Mouse (Mus musculus) heart, adult 2 months (tissue): ENCODE results near the gene Hoxa6. TPM values are rescaled to one million over a fixed set of nuclear protein-coding genes. Genes with fewer than 3 reads are reported as not detected.

Experiments
- DNase-seq, 2 experiments: peaks; one replicate each; pipeline ENCODE4 v3.0.0; 2021
- H3K27ac ChIP-seq: fragments of 200-600 bp; 2 replicates; pipeline ENCODE4 v1.8.1; 2022
- H3K27me3 ChIP-seq: fragments of 200-500 bp; 2 replicates; pipeline ENCODE4 v1.6.1; 2012; ENCODE audit warnings: mild to moderate bottlenecking, low read length, inconsistent platforms, mixed read lengths; ENCODE audit not compliant: control insufficient read depth, insufficient read depth
- H3K36me3 ChIP-seq: fragments of 200-500 bp; 2 replicates; pipeline ENCODE4 v1.6.1; 2012; ENCODE audit warnings: low read length, inconsistent platforms; ENCODE audit not compliant: control insufficient read depth, insufficient read depth
- H3K4me1 ChIP-seq: fragments of 200-500 bp; 2 replicates; pipeline ENCODE4 v1.6.1; 2011; ENCODE audit warnings: low read length; ENCODE audit not compliant: control insufficient read depth, insufficient read depth
- H3K4me3 ChIP-seq: fragments of 200-600 bp; 2 replicates; pipeline ENCODE4 v1.8.1; 2022
- H3K79me2 ChIP-seq: fragments of 200-500 bp; replicated peaks from 2 replicates; pipeline ENCODE4 v1.6.1; 2012; ENCODE audit warnings: mild to moderate bottlenecking, inconsistent platforms, low read length, moderate library complexity, mixed read lengths; ENCODE audit not compliant: control insufficient read depth, insufficient read depth
- H3K9ac ChIP-seq: fragments of 200-500 bp; 2 replicates; pipeline ENCODE4 v1.6.1; 2012; ENCODE audit warnings: low read depth, mild to moderate bottlenecking, control low read depth, inconsistent platforms, low read length, mixed read lengths
- CTCF ChIP-seq: fragments of 200-600 bp; IDR thresholded peaks from 2 replicates; pipeline ENCODE4 v1.8.1; 2022; ENCODE audit warnings: antibody characterized with exemption, mild to moderate bottlenecking, moderate library complexity
- EP300 ChIP-seq: fragments of 200-500 bp; IDR thresholded peaks from 2 replicates; pipeline ENCODE4 v1.6.1; 2011; ENCODE audit warnings: low read depth, low read length, control low read depth; ENCODE audit not compliant: insufficient read depth
- POLR2A ChIP-seq: fragments of 200-500 bp; IDR thresholded peaks from 2 replicates; pipeline ENCODE4 v1.6.1; 2011; ENCODE audit warnings: mild to moderate bottlenecking, low read depth, low read length, control low read depth; ENCODE audit not compliant: insufficient read depth
- WGBS: fragments of 180-500 bp; shearing (Covaris S2); methylation state at CpG from one replicate; pipeline ENCODE4 v1.1.7; 2018; 5-methylcytosine and 5-hydroxymethylcytosine counted together
- intact Hi-C: fragments of 180-260 bp; cut with DNase I; formaldehyde crosslinking; loops from one replicate; pipeline ENCODE4 v1.15.1; 2025
- polyA plus RNA-seq: library from polyadenylated mRNA; depleted of rRNA; stranded (reverse); fragments of >200 nt; gene quantifications from 2 replicates; pipeline ENCODE4 v1.2.3, GENCODE M21; 2012
- total RNA-seq, 2 experiments: library from RNA; stranded (reverse); gene quantifications; 2 replicates each; pipeline ENCODE4 v1.2.3; 2021

Hoxa6 gene
- total and polyA plus RNA-seq, 3 experiments = not detected

- TF ChIP-seq POLR2A (no peak), EP300 (no peak)
- intact Hi-C loops = no loop called here
These were observed 29.6 kb upstream of the Hoxa6 start for GRCm38 (mm10) chr6:52238155-52238545.

GRCm38 (mm10) chr6:52237346-52238154 is 29.0 kb upstream of the Hoxa6 start:
- TF ChIP-seq EP300 = no peak
- no peak for TF ChIP-seq POLR2A
- no peak for TF ChIP-seq CTCF
- peak in 1 of 2 experiments; percentile 14 for DNase-seq
- no peaks in the 10 kb centered on the region for H3K79me2 ChIP-seq
- H3K36me3 ChIP-seq = no peaks in the 10 kb centered on the region
- H3K4me1 ChIP-seq = no peaks in the 10 kb centered on the region; the same call in 1 of the 2 replicates
- H3K27me3 ChIP-seq = peaks cover 38% of the 10 kb centered on the region
- no peak overlapping the region for H3K9ac ChIP-seq
- intact Hi-C loops = no loop called here
- WGBS = 13% methylated on average over 10 of the region's 10 CpGs
- H3K27ac ChIP-seq = no peak overlapping the region
- no peak overlapping the region for H3K4me3 ChIP-seq

More at GRCm38 (mm10) chr6:52238155-52238545, 29.6 kb upstream of the Hoxa6 start:
- Histone ChIP-seq H3K36me3 (no peaks in the 10 kb centered on the region), H3K79me2 (no peaks in the 10 kb centered on the region), H3K27ac (no peak overlapping the region), H3K4me3 (no peak overlapping the region), H3K27me3 (peaks cover 34% of the 10 kb centered on the region), H3K4me1 (no peaks in the 10 kb centered on the region; the same call in 1 of the 2 replicates), H3K9ac (no peak overlapping the region)
- WGBS = 11% methylated on average over 7 of the region's 7 CpGs
- peak in 1 of 2 experiments; percentile 13 for DNase-seq

DNA sequence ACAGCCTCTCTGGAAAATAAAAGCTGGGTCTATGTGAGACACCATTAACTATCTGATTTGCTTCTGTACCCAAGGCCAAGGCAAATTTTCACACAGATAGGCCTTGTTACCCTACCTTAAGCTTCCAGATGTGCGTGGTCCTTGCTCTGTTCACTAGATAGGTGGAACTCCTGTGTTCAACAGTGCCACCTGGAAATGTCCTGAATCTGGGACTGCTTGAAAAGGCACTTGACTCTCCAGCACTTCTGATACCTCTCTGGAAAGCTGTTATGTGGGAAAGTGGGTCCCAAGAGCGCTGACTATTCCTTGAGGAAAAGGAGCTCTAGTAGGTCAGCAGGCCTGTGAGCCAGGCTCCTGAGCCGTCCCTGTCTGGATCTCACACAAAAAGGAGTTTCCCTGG is 28.3 kb upstream of the Hoxa6 start:
- Histone ChIP-seq H3K9ac (no peak overlapping the region), H3K4me3 (no peak overlapping the region), H3K36me3 (no peaks in the 10 kb centered on the region), H3K27ac (no peak overlapping the region), H3K27me3 (peaks cover 44% of the 10 kb centered on the region), H3K79me2 (no peaks in the 10 kb centered on the region), H3K4me1 (no peaks in the 10 kb centered on the region; the same call in 1 of the 2 replicates)
- TF ChIP-seq EP300 (no peak), CTCF (no peak), POLR2A (no peak)
- intact Hi-C loops = no loop called here
- WGBS = 21% methylated on average over 3 of the region's 3 CpGs
- peak in 1 of 2 experiments; percentile 13 for DNase-seq

DNA sequence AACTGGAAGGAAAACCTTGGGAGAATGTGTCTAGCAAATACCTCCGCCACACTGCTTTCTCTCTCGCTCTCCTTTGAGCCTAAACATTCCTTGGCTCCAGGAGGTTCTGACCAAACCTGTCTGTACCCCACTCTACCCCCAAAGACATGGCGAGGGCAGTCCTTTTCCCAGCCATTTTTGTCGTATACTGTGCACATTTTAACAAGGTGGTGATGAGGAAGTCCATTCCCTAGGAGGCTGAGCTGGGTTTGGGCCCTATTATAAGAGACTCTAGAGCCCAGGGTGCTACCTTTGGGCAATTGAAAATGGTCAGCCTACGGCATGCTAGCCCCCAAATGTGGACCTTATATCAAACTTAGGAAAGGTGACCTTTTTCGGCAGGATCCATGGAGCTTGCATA is 27.3 kb upstream of the Hoxa6 start:
- no peak overlapping the region for H3K4me3 ChIP-seq
- H3K27ac ChIP-seq = no peak overlapping the region
- no peaks in the 10 kb centered on the region for H3K36me3 ChIP-seq
- DNase-seq = peak in 1 of 2 experiments; percentile 11
- peaks cover 43% of the 10 kb centered on the region for H3K27me3 ChIP-seq
- whole genome bisulfite sequencing = 29% methylated on average over 6 of the region's 6 CpGs
- intact Hi-C loops = no loop called here
- no peaks in the 10 kb centered on the region for H3K79me2 ChIP-seq
- TF ChIP-seq POLR2A (no peak), EP300 (no peak), CTCF (no peak)
- no peaks in the 10 kb centered on the region; the same call in 1 of the 2 replicates for H3K4me1 ChIP-seq
- H3K9ac ChIP-seq = no peak overlapping the region

DNA sequence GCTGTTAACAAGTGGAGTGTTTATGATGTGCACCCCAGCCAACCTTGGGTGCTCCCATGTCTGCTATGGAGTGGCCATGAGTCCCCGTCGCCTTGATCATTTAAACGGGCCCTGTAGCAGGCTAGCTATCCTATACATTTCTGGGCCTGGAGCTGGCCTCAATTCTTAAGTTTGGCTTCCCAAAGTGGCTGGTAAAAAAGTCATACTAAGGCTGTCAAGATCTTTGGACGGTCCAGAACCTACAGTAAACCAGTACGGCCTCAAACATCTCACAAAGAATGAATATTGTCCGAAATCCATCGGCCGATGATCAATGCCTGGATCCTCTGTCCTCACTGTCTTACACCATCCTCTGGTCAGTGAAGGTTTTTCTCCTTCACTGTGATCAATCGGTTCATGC is 26.7 kb upstream of the Hoxa6 start:
- WGBS = 37% methylated on average over 9 of the region's 9 CpGs

GRCm38 (mm10) chr6:52234428-52235140 is 26.1 kb upstream of the Hoxa6 start:
- intact Hi-C loops = no loop called here
- no peak overlapping the region for H3K27ac ChIP-seq
- no peak overlapping the region for H3K4me3 ChIP-seq
- peak in 1 of 2 experiments; percentile 20 for DNase-seq
- TF ChIP-seq POLR2A = no peak
- H3K9ac ChIP-seq = no peak overlapping the region
- no peaks in the 10 kb centered on the region; the same call in 1 of the 2 replicates for H3K4me1 ChIP-seq
- 3% methylated on average over 67 of the region's 68 CpGs for WGBS
- peaks cover 53% of the 10 kb centered on the region for H3K27me3 ChIP-seq
- no peaks in the 10 kb centered on the region for H3K79me2 ChIP-seq
- H3K36me3 ChIP-seq = no peaks in the 10 kb centered on the region

More for the DNA sequence above, 26.7 kb upstream of the Hoxa6 start:
- no peaks in the 10 kb centered on the region for H3K79me2 ChIP-seq
- H3K36me3 ChIP-seq = no peaks in the 10 kb centered on the region
- intact Hi-C loops = no loop called here
- H3K9ac ChIP-seq = no peak overlapping the region
- no peak overlapping the region for H3K27ac ChIP-seq
- TF ChIP-seq POLR2A (no peak), CTCF (no peak), EP300 (no peak)
- H3K4me3 ChIP-seq = no peak overlapping the region
- DNase-seq = peak; percentile 1 to 9
- H3K4me1 ChIP-seq = no peaks in the 10 kb centered on the region; the same call in 1 of the 2 replicates
- peaks cover 49% of the 10 kb centered on the region for H3K27me3 ChIP-seq
